Mouse (Mus musculus): ENCODE results near the gene Tmprss11a. TPM values are rescaled to one million over a fixed set of nuclear protein-coding genes. Genes with fewer than 3 reads are reported as not detected.

Tmprss11a gene
- not detected for polyA plus RNA-seq (2014; fragmentation: Illumina TruSeq; extraction: RNeasy Lipid Tissue Mini Kit (QIAGEN cat#74804); ENCODE audit: low replicate concordance)

DNA sequence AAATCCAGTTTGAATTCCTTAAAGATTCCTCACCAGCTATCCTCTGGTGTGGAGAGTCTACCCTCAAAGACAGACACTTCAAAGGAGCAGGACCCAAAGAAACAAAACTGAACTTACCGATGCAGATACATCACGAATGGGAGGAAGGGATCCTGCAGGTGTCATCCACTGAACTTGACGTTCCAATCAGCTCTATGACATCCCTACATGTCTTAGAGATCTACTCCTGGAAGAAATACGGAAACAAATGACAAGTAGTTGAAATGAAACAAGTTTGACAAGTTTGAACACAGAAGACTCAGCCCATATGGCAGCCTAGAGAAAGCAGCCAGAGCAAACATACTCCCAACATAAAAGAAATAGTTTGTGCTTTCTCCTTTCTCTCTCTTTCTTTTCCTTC is at the start of gene Tmprss11a:
Gene Tmprss11a, minus strand, starts transcription at position 101 of the 400 bp plus-strand sequence.

DNA sequence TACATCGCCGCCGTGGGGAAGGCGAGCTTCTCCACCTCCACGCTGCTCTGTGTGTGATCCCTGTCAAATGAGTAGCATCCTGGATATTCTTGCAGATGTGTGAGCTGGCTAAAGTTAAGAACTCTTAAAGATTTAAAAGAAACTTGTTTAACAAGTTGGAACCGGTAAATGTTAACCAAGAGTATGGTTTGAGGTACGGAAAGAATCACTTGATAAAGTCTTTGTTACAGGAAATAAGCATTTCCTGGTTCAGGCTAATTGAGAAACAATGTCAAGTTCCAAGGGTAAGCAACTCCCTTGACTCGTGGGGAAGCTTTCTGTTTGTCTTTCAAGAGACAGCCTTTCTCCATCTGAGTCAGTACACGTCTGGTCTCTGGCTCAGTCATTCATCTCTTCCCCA is 49.7 kb upstream of the Tmprss11a start, which contains the start of gene Tmprss11g:
Gene Tmprss11g, minus strand, starts transcription at position 101 of the 400 bp plus-strand sequence.

DNA sequence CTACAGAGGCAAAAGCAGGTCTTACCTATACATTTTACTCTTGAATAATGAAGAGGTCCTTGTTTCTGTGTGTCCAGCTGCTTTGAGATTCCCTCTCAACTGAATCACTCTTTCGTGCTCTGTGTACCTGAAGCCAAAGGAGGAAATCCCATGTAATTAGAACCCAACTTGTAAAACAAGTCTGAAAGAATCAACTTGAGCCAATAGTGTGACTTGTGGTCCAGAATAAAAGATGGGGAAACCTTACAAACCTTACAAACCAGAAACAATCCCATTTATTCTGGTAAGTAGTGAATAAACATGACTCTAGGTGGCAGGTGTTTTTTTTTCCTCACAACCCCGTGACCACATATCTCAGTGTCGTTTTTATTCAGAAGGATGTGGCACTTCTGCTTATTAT is 95.5 kb downstream of the Tmprss11a start, which contains the start of gene Tmprss11d:
Gene Tmprss11d, minus strand, starts transcription at position 101 of the 400 bp plus-strand sequence.

Other genes starting within 250 kb of the Tmprss11a start
- not detected for gene Tmprss11c, start 179.7 kb downstream of the Tmprss11a start, polyA plus RNA-seq (2014; fragmentation: Illumina TruSeq; extraction: RNeasy Lipid Tissue Mini Kit (QIAGEN cat#74804); ENCODE audit: low replicate concordance)
- gene Tmprss11d, start 95.6 kb downstream of the Tmprss11a start, polyA plus RNA-seq (2014; fragmentation: Illumina TruSeq; extraction: RNeasy Lipid Tissue Mini Kit (QIAGEN cat#74804); ENCODE audit: low replicate concordance): not detected
- not detected for gene Tmprss11g, start 49.6 kb upstream of the Tmprss11a start, polyA plus RNA-seq (2014; fragmentation: Illumina TruSeq; extraction: RNeasy Lipid Tissue Mini Kit (QIAGEN cat#74804); ENCODE audit: low replicate concordance)
- gene Tmprss11f, start 163.4 kb upstream of the Tmprss11a start, polyA plus RNA-seq (2014; fragmentation: Illumina TruSeq; extraction: RNeasy Lipid Tissue Mini Kit (QIAGEN cat#74804); ENCODE audit: low replicate concordance): not detected
- not detected for gene Tmprss11b, start 207.4 kb upstream of the Tmprss11a start, polyA plus RNA-seq (2014; fragmentation: Illumina TruSeq; extraction: RNeasy Lipid Tissue Mini Kit (QIAGEN cat#74804); ENCODE audit: low replicate concordance)

Data from small intestine, adult 10 weeks (tissue).